Mouse (Mus musculus) layer of hippocampus, adult 2 months (tissue): Measurements from ENCODE around the gene Gm13420. TPM values are rescaled to one million over a fixed set of nuclear protein-coding genes. Genes with fewer than 3 reads are reported as not detected.

Experiments used
- DNase-seq, 2 experiments: peaks; one replicate each; pipeline ENCODE4 v3.0.0; 2022; ENCODE audit warnings: low spot score in 2 of 2
- H3K27ac ChIP-seq: fragments of 200-600 bp; 2 replicates; pipeline ENCODE4 v1.8.1; 2022
- H3K4me3 ChIP-seq: fragments of 200-600 bp; 2 replicates; pipeline ENCODE4 v1.8.1; 2022; ENCODE audit warnings: mild to moderate bottlenecking
- CTCF ChIP-seq: fragments of 200-600 bp; conservative IDR thresholded peaks from 2 replicates; pipeline ENCODE4 v1.8.1; 2022; ENCODE audit warnings: antibody characterized with exemption, mild to moderate bottlenecking, moderate library complexity
- total RNA-seq, 2 experiments: library from RNA; stranded (reverse); gene quantifications; 2 replicates each; pipeline ENCODE4 v1.2.3; 2021

Gene Gm13420
- total RNA-seq, 2 experiments from 2014 or later: 0.79 to 0.98 TPM

- Histone ChIP-seq H3K27ac (0 out of 2 replicates have a peak overlapping the region, but pooled peaks have one; percentile 23), H3K4me3 (no peak overlapping the region)
- no peak for DNase-seq
- no peak for TF ChIP-seq CTCF
Observed at GRCm38 (mm10) chr2:29705493-29705892, 46.0 kb downstream of the Gm13420 start.

- Histone ChIP-seq H3K27ac (no peak overlapping the region), H3K4me3 (no peak overlapping the region)
- no peak for DNase-seq
- no peak for TF ChIP-seq CTCF
Observed at GRCm38 (mm10) chr2:29703104-29704081, 48.1 kb downstream of the Gm13420 start.

- no peak for DNase-seq
- TF ChIP-seq CTCF: no peak
- no peak overlapping the region for H3K4me3 ChIP-seq
- no peak overlapping the region for H3K27ac ChIP-seq
Observed at GRCm38 (mm10) chr2:29702189-29702588, 49.3 kb downstream of the Gm13420 start.

GRCm38 (mm10) chr2:29701393-29701792 is 50.1 kb downstream of the Gm13420 start:
- no peak for TF ChIP-seq CTCF
- no peak overlapping the region for H3K27ac ChIP-seq
- no peak for DNase-seq

GRCm38 (mm10) chr2:29700898-29701297 is 50.6 kb downstream of the Gm13420 start:
- no peak for DNase-seq
- H3K27ac ChIP-seq: no peak overlapping the region; the same call in 1 of the 2 replicates
- no peak for TF ChIP-seq CTCF
- H3K4me3 ChIP-seq: no peak overlapping the region

More at GRCm38 (mm10) chr2:29701393-29701792, 50.1 kb downstream of the Gm13420 start:
- no peak overlapping the region for H3K4me3 ChIP-seq

GRCm38 (mm10) chr2:29698421-29699290 is 52.8 kb downstream of the Gm13420 start:
- DNase-seq: no peak
- Histone ChIP-seq H3K27ac (peak overlapping the region; percentile 53; the same call in 1 of the 2 replicates), H3K4me3 (no peak overlapping the region)
- no peak for TF ChIP-seq CTCF

- no peak overlapping the region for H3K27ac ChIP-seq
- TF ChIP-seq CTCF: no peak
Observed at GRCm38 (mm10) chr2:29696207-29696800, 55.2 kb downstream of the Gm13420 start.

More at GRCm38 (mm10) chr2:29696207-29696800, 55.2 kb downstream of the Gm13420 start:
- DNase-seq: no peak
- no peak overlapping the region for H3K4me3 ChIP-seq

Other genes starting within 250 kb of the Gm13420 start
- 10 to 100 TPM; 91.3 to 94.9 TPM for gene Rapgef1, start 132.0 kb downstream of the Gm13420 start, total RNA-seq
- not detected for gene Gm13547, start 7.6 kb upstream of the Gm13420 start, total RNA-seq
- gene Coq4, start 35.8 kb upstream of the Gm13420 start, total RNA-seq: 10 to 100 TPM; 25.8 to 26.5 TPM
- gene Trub2, start 36.8 kb upstream of the Gm13420 start, total RNA-seq: 10 to 100 TPM; 47.7 to 48.6 TPM
- 10 to 100 TPM; 65.4 to 67.3 TPM for gene Slc27a4, start 50.9 kb upstream of the Gm13420 start, total RNA-seq
- 10 to 100 TPM; 43.0 to 48.7 TPM for gene Urm1, start 68.4 kb upstream of the Gm13420 start, total RNA-seq
- 1 to 10 TPM; 7.9 to 10.0 TPM for gene Cercam, start 117.5 kb upstream of the Gm13420 start, total RNA-seq
- 100 to 1,000 TPM; 113 to 127 TPM for gene Odf2, start 137.5 kb upstream of the Gm13420 start, total RNA-seq
- gene Gle1, start 183.7 kb upstream of the Gm13420 start, total RNA-seq: 10 to 100 TPM; 48.0 to 48.9 TPM
- 100 to 1,000 TPM; 879 to 882 TPM for gene Sptan1, start 213.9 kb upstream of the Gm13420 start, total RNA-seq